Comparison of ENCODE assay signal across 25 mouse cellular contexts in the genomic region with DNA sequence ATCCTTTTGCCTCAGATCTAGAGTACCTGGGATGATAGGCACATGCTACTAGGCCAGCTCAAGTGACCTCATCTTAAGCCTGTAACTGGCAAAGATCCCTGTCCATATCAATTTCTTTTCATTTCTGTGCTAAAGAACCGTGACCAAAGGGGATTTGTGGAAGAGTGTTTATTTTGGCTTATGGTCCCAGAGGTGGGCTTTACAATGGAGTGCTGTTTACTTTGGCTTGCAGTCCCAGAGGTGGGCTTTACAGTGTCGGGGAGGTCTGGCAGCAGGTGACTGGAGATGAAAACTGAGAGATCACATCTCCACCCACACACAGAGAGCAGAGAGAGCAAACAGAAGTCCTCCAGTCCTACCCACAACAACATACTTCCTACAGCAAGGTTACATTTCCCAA. TPM values are rescaled to one million over a fixed set of nuclear protein-coding genes. Genes with fewer than 3 reads are reported as not detected.
"Had no signal": no experiment of that assay in that cellular context is flagged by ENCODE, and none has a peak within 500 bp of the region (broad histone marks: within the 10 kb centered on the region; RNA-seq: fewer than 3 reads in every experiment).

No protein-coding gene starts in this region.

- H3K27ac ChIP-seq: gastrocnemius, adult 2 months; heart, embryonic 10.5 days; hindbrain, embryonic 10.5 days; hindbrain, embryonic 12.5 days; hindbrain, embryonic 14.5 days; intestine, embryonic 15.5 days; limb, embryonic 13.5 days had no signal

- H3K4me3 ChIP-seq: gastrocnemius, adult 2 months; heart, embryonic 10.5 days; heart, embryonic 12.5 days; hindbrain, embryonic 10.5 days; hindbrain, embryonic 12.5 days; intestine, embryonic 15.5 days; limb, embryonic 13.5 days had no signal

- ATAC-seq: hindbrain, embryonic 16.5 days; inflammation-experienced regulatory T-cells, adult 6 months; intestine, embryonic 15.5 days; intestine, postnatal 0 days had no signal

- H3K4me2 ChIP-seq: heart, embryonic 12.5 days; hindbrain, embryonic 12.5 days; hindbrain, embryonic 14.5 days; intestine, embryonic 15.5 days; limb, embryonic 13.5 days had no signal

- H3K9ac ChIP-seq: heart, embryonic 12.5 days; hindbrain, embryonic 12.5 days; hindbrain, embryonic 14.5 days; intestine, embryonic 15.5 days; limb, embryonic 13.5 days had no signal

- H3K36me3 ChIP-seq: heart, embryonic 10.5 days; heart, embryonic 12.5 days; hindbrain, embryonic 10.5 days; hindbrain, embryonic 12.5 days; intestine, embryonic 15.5 days; limb, embryonic 13.5 days had no signal

- H3K4me1 ChIP-seq: heart, embryonic 12.5 days; hindbrain, embryonic 12.5 days had no signal

- H3K27me3 ChIP-seq: heart, embryonic 12.5 days; hindbrain, embryonic 12.5 days; intestine, embryonic 15.5 days; limb, embryonic 13.5 days had no signal

- DNase-seq: gastrocnemius, adult 2 months; gastrocnemius, postnatal 10 days; gastrocnemius, postnatal 25 days; heart, adult 18-20 months; heart, postnatal 10 days; heart, postnatal 4 days; kidney, adult 18-20 months; kidney, adult 8-10 months; kidney, postnatal 10 days; kidney, postnatal 25 days; layer of hippocampus, adult 9-11 months; layer of hippocampus, postnatal 36 days; left cerebral cortex, postnatal 4 days had no signal

- H3K9me3 ChIP-seq: hindbrain, embryonic 12.5 days; intestine, embryonic 15.5 days; limb, embryonic 13.5 days had no signal

RNA-seq across cellular contexts. Expression of gene Scimp, which starts 26.2 kb away (rescaled TPM):
- polyA plus RNA-seq: heart, embryonic 10.5 days; heart, embryonic 12.5 days; hindbrain, embryonic 10.5 days; hindbrain, embryonic 12.5 days; hindbrain, embryonic 14.5 days; kidney, embryonic 14.5 days; limb, embryonic 11.5 days had no signal
